Comparison of ENCODE assay signal across 8 mouse cellular contexts in the genomic region with DNA sequence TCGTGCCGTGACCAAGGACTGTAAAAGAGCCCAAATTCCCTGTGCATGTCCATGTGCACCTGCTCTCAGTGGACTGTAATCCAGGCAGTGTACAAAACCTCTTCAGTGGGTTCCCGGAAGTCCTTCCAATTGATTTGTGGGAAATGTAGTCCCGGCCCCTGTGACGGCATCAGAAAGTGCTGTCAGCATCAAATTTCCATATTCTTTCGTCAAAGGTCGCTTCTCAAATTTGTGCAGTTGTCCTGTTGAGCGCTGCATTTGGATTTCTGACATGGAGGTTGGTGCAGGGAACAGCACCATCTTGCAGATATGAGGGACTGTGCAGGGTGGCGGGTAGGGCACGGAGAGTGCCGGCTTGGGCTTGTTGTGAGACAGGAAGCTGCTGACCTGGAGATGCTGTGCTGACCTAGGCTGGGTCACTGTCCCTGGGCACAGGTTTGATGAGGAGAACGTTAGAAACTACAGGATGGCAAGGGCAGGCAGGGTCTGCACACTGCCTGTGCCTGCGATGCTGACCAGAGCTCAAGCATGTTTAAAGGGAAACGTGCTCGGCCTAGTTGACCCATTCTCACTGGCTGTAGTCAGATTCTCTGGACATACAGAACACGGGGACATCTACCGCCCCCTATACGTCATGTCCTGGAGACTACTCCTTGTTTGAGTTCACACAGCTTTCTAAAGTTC. TPM values are rescaled to one million over a fixed set of nuclear protein-coding genes. Genes with fewer than 3 reads are reported as not detected.
A peak's percentile ranks its signal among the peaks of the same experiment; 100 is the strongest.
DNase-seq lines count a peak whose midpoint lies in the region; ATAC-seq and TF ChIP-seq lines count a peak whose summit lies in the region.

No protein-coding gene starts in this region.

- no peak overlapping the region for H3K27ac ChIP-seq in embryonic facial prominence, embryonic 14.5 days (replicated peaks; ENCODE audit: low read depth, low read length)
- no peak overlapping the region; the same call in 1 of the 2 replicates for H3K27ac ChIP-seq in limb, embryonic 14.5 days (replicated peaks; ENCODE audit: low read depth, low read length)
- H3K27ac ChIP-seq in midbrain, postnatal 0 days (ENCODE audit: low read depth, low read length) = peak overlapping the region; percentile 78

- ATAC-seq in embryonic facial prominence, embryonic 14.5 days (ENCODE audit: low read depth) = peak; percentile 97
- ATAC-seq in limb, embryonic 14.5 days (ENCODE audit: low FRiP score, low read depth) = peak; percentile 95
- peak; percentile 98 for ATAC-seq in midbrain, postnatal 0 days (ENCODE audit: low FRiP score)

- H3K9ac ChIP-seq in embryonic facial prominence, embryonic 14.5 days (ENCODE audit: low read depth, low read length) = peak overlapping the region; percentile 71
- H3K9ac ChIP-seq in limb, embryonic 14.5 days (ENCODE audit: low read depth, low read length, severe bottlenecking) = peak overlapping the region; percentile 84
- peak overlapping the region; percentile 83 for H3K9ac ChIP-seq in midbrain, postnatal 0 days (replicated peaks; ENCODE audit: low read length, poor library complexity, severe bottlenecking)

- peak overlapping the region; percentile 76 for H3K4me2 ChIP-seq in embryonic facial prominence, embryonic 14.5 days (ENCODE audit: low read depth, low read length)
- H3K4me2 ChIP-seq in limb, embryonic 14.5 days (replicated peaks; ENCODE audit: low read depth, low read length, severe bottlenecking) = peak overlapping the region; percentile 65
- peak overlapping the region; percentile 68 for H3K4me2 ChIP-seq in midbrain, postnatal 0 days (ENCODE audit: low read depth, low read length, poor library complexity, severe bottlenecking)

- TF ChIP-seq POLR2A in limb, embryonic 14.5 days (IDR thresholded peaks at IDR 0.05; ENCODE audit: borderline replicate concordance, extremely low read depth, insufficient read depth, insufficient read length) = 0 out of 2 replicates have a peak, but pooled peaks have one; percentile 18

- peak; percentile 51 for TF ChIP-seq CTCF in midbrain, postnatal 0 days (IDR thresholded peaks at IDR 0.05)

- 2% methylated on average over 18 of the region's 18 CpGs for WGBS in embryonic facial prominence, embryonic 14.5 days
- under 1% methylated on average over 18 of the region's 18 CpGs for WGBS in limb, embryonic 14.5 days
- 2% methylated on average over 18 of the region's 18 CpGs for WGBS in midbrain, postnatal 0 days

- H3K27me3 ChIP-seq in embryonic facial prominence, embryonic 14.5 days (replicated peaks; ENCODE audit: control insufficient read depth, insufficient read depth, low read length) = no peaks in the 10 kb centered on the region
- no peaks in the 10 kb centered on the region for H3K27me3 ChIP-seq in limb, embryonic 14.5 days (ENCODE audit: control insufficient read depth, insufficient read depth, low read length)
- H3K27me3 ChIP-seq in midbrain, postnatal 0 days (ENCODE audit: insufficient read depth, low read length) = no peaks in the 10 kb centered on the region

- peak; percentile 90 for DNase-seq in 3T3-L1 (ENCODE audit: low read depth, low spot score)
- peak; percentile 85 for DNase-seq in adrenal gland, postnatal 36 days
- peak; percentile 94 for DNase-seq in embryonic facial prominence, embryonic 14.5 days (ENCODE audit: low spot score)
- DNase-seq in heart, adult 8-10 months (ENCODE audit: low spot score) = peak; percentile 89
- peak; percentile 91 for DNase-seq in kidney, adult 9 months
- peak; percentile 86 for DNase-seq in limb, embryonic 14.5 days (ENCODE audit: low spot score)
- peak; percentile 95 for DNase-seq in midbrain, postnatal 0 days (ENCODE audit: low spot score)
- peak; percentile 38 to 66 for DNase-seq in spleen, postnatal 14 days (ENCODE audit: low spot score in 2 of 2)

- H3K4me3 ChIP-seq in embryonic facial prominence, embryonic 14.5 days (ENCODE audit: low read depth, low read length) = peak overlapping the region; percentile 51
- H3K4me3 ChIP-seq in limb, embryonic 14.5 days (replicated peaks; ENCODE audit: low read length) = peak overlapping the region; percentile 68
- H3K4me3 ChIP-seq in midbrain, postnatal 0 days (ENCODE audit: low read depth, low read length) = peak overlapping the region; percentile 71

- no peaks in the 10 kb centered on the region for H3K9me3 ChIP-seq in embryonic facial prominence, embryonic 14.5 days (ENCODE audit: control insufficient read depth, low read length)
- no peaks in the 10 kb centered on the region for H3K9me3 ChIP-seq in limb, embryonic 14.5 days (ENCODE audit: control insufficient read depth, low read length)
- no peaks in the 10 kb centered on the region for H3K9me3 ChIP-seq in midbrain, postnatal 0 days (ENCODE audit: low read length)

- no peaks in the 10 kb centered on the region for H3K36me3 ChIP-seq in embryonic facial prominence, embryonic 14.5 days (ENCODE audit: control insufficient read depth, insufficient read depth, low read length)
- H3K36me3 ChIP-seq in limb, embryonic 14.5 days (ENCODE audit: control insufficient read depth, insufficient read depth, low read length) = no peaks in the 10 kb centered on the region
- H3K36me3 ChIP-seq in midbrain, postnatal 0 days (ENCODE audit: insufficient read depth, low read length) = no peaks in the 10 kb centered on the region

- no peaks in the 10 kb centered on the region; the same call in 1 of the 2 replicates for H3K4me1 ChIP-seq in embryonic facial prominence, embryonic 14.5 days (ENCODE audit: control insufficient read depth, insufficient read depth, low read length)
- 0 out of 2 replicates have a peak, but pooled peaks cover 2% of the 10 kb centered on the region for H3K4me1 ChIP-seq in limb, embryonic 14.5 days (ENCODE audit: control insufficient read depth, insufficient read depth, low read length)
- H3K4me1 ChIP-seq in midbrain, postnatal 0 days (ENCODE audit: insufficient read depth, low read length) = no peaks in the 10 kb centered on the region

RNA-seq across cellular contexts. Expression of a gene that starts 6.7 kb away (rescaled TPM):
- total RNA-seq in adrenal gland, postnatal 36 days (2021) = 1 to 10 TPM; 3.8 to 4.3 TPM
- 2.7 TPM in 2 replicates for polyA plus RNA-seq in embryonic facial prominence, embryonic 14.5 days (2014; fragmentation: Nextera tagmentation; extraction: Ambion mirVana)
- total RNA-seq in heart, adult 8-10 months (2022) = 1 to 10 TPM; 4.6 to 5.8 (median 5.1) TPM
- polyA plus RNA-seq in limb, embryonic 14.5 days (2012; rRNA removed) = 1.2 and 1.7 TPM in 2 replicates
- polyA plus RNA-seq in limb, embryonic 14.5 days (2014; fragmentation: Nextera tagmentation; extraction: Ambion mirVana) = 2.8 and 3.1 TPM in 2 replicates
- 8.2 and 8.8 TPM in 2 replicates for total RNA-seq in midbrain, postnatal 0 days (2014; rRNA removed)
- 2.7 and 3.4 TPM in 2 replicates for polyA plus RNA-seq in midbrain, postnatal 0 days (2015; fragmentation: Nextera tagmentation; extraction: Ambion mirVana)

RNA-seq across cellular contexts. Expression of a gene that starts 12.1 kb away (rescaled TPM):
- total RNA-seq in adrenal gland, postnatal 36 days (2021) = 1 to 10 TPM in 1 of 2 experiments, under 1 TPM in 1; 0.82 to 1.0 TPM
- 0.24 and 0.31 TPM in 2 replicates for polyA plus RNA-seq in embryonic facial prominence, embryonic 14.5 days (2014; fragmentation: Nextera tagmentation; extraction: Ambion mirVana)
- under 1 TPM; 0.41 to 0.84 (median 0.80) TPM for total RNA-seq in heart, adult 8-10 months (2022)
- 0.22 and 0.31 TPM in 2 replicates for polyA plus RNA-seq in limb, embryonic 14.5 days (2012; rRNA removed)
- 0.08 and 0.39 TPM in 2 replicates for polyA plus RNA-seq in limb, embryonic 14.5 days (2014; fragmentation: Nextera tagmentation; extraction: Ambion mirVana)
- total RNA-seq in midbrain, postnatal 0 days (2014; rRNA removed) = not detected in 2 replicates
- not detected in 2 replicates for polyA plus RNA-seq in midbrain, postnatal 0 days (2015; fragmentation: Nextera tagmentation; extraction: Ambion mirVana)

RNA-seq across cellular contexts. Expression of a gene that starts 19.8 kb away (rescaled TPM):
- 1 to 10 TPM; 6.7 to 8.5 TPM for total RNA-seq in adrenal gland, postnatal 36 days (2021)
- 2.3 and 3.7 TPM in 2 replicates for polyA plus RNA-seq in embryonic facial prominence, embryonic 14.5 days (2014; fragmentation: Nextera tagmentation; extraction: Ambion mirVana)
- total RNA-seq in heart, adult 8-10 months (2022) = 1 to 10 TPM; 1.9 to 2.8 (median 2.2) TPM
- polyA plus RNA-seq in limb, embryonic 14.5 days (2012; rRNA removed) = 4.5 and 5.5 TPM in 2 replicates
- polyA plus RNA-seq in limb, embryonic 14.5 days (2014; fragmentation: Nextera tagmentation; extraction: Ambion mirVana) = 3.8 and 4.3 TPM in 2 replicates
- total RNA-seq in midbrain, postnatal 0 days (2014; rRNA removed) = 1.7 and 3.1 TPM in 2 replicates
- polyA plus RNA-seq in midbrain, postnatal 0 days (2015; fragmentation: Nextera tagmentation; extraction: Ambion mirVana) = 0.89 and 0.97 TPM in 2 replicates

RNA-seq across cellular contexts. Expression of a gene that starts 30.4 kb away (rescaled TPM):
- total RNA-seq in adrenal gland, postnatal 36 days (2021) = 1 to 10 TPM in 1 of 2 experiments, under 1 TPM in 1; 0.53 to 1.0 TPM
- polyA plus RNA-seq in embryonic facial prominence, embryonic 14.5 days (2014; fragmentation: Nextera tagmentation; extraction: Ambion mirVana) = 4.1 and 5.7 TPM in 2 replicates
- total RNA-seq in heart, adult 8-10 months (2022) = under 1 TPM; 0.60 to 0.92 (median 0.80) TPM
- 3.0 and 3.9 TPM in 2 replicates for polyA plus RNA-seq in limb, embryonic 14.5 days (2012; rRNA removed)
- 6.3 and 6.4 TPM in 2 replicates for polyA plus RNA-seq in limb, embryonic 14.5 days (2014; fragmentation: Nextera tagmentation; extraction: Ambion mirVana)
- 4.3 and 7.7 TPM in 2 replicates for total RNA-seq in midbrain, postnatal 0 days (2014; rRNA removed)
- polyA plus RNA-seq in midbrain, postnatal 0 days (2015; fragmentation: Nextera tagmentation; extraction: Ambion mirVana) = 5.4 and 5.6 TPM in 2 replicates

RNA-seq across cellular contexts. Expression of a gene that starts 44.8 kb away (rescaled TPM):
- 1 to 10 TPM; 5.2 to 6.0 TPM for total RNA-seq in adrenal gland, postnatal 36 days (2021)
- 5.1 and 5.9 TPM in 2 replicates for polyA plus RNA-seq in embryonic facial prominence, embryonic 14.5 days (2014; fragmentation: Nextera tagmentation; extraction: Ambion mirVana)
- 1 to 10 TPM; 2.6 to 3.7 (median 3.1) TPM for total RNA-seq in heart, adult 8-10 months (2022)
- 4.2 and 6.3 TPM in 2 replicates for polyA plus RNA-seq in limb, embryonic 14.5 days (2012; rRNA removed)
- polyA plus RNA-seq in limb, embryonic 14.5 days (2014; fragmentation: Nextera tagmentation; extraction: Ambion mirVana) = 5.6 and 6.4 TPM in 2 replicates
- total RNA-seq in midbrain, postnatal 0 days (2014; rRNA removed) = 2.5 and 9.4 TPM in 2 replicates
- polyA plus RNA-seq in midbrain, postnatal 0 days (2015; fragmentation: Nextera tagmentation; extraction: Ambion mirVana) = 2.3 and 3.4 TPM in 2 replicates
